20 mouse cellular contexts compared by ENCODE assay signal in genomic region chr9:120984509-120984908, GRCm38 (mm10).
"Had no signal": no experiment of that assay in that cellular context is flagged by ENCODE, and none has a peak within 500 bp of the region (broad histone marks: within the 10 kb centered on the region; RNA-seq: fewer than 3 reads in every experiment).

No protein-coding gene starts in this region.

- DNase-seq: kidney, postnatal 14 days; kidney, postnatal 4 days; layer of hippocampus, adult 9-11 months; lung, adult 2 months; lung, postnatal 14 days; retina, postnatal 1 day; right cerebral cortex, postnatal 25 days; thymus, adult 18-20 months; thymus, postnatal 36 days had no signal

- H3K4me3 ChIP-seq: limb, embryonic 10.5 days; limb, embryonic 13.5 days; liver, embryonic 12.5 days; liver, embryonic 15.5 days; megakaryocyte, embryonic 14.5 days; midbrain, embryonic 10.5 days; midbrain, embryonic 13.5 days; myocyte; neural tube, embryonic 13.5 days had no signal

- H3K36me3 ChIP-seq: limb, embryonic 10.5 days; limb, embryonic 13.5 days; liver, embryonic 12.5 days; liver, embryonic 15.5 days; midbrain, embryonic 10.5 days; midbrain, embryonic 13.5 days; neural tube, embryonic 13.5 days had no signal

- H3K9ac ChIP-seq: limb, embryonic 13.5 days; liver, embryonic 12.5 days; liver, embryonic 15.5 days; midbrain, embryonic 13.5 days; neural tube, embryonic 13.5 days had no signal

- H3K27ac ChIP-seq: limb, embryonic 10.5 days; limb, embryonic 13.5 days; liver, embryonic 12.5 days; liver, embryonic 15.5 days; macrophage; midbrain, embryonic 10.5 days; midbrain, embryonic 13.5 days; neural tube, embryonic 13.5 days had no signal

- ATAC-seq: midbrain, embryonic 13.5 days; midbrain, embryonic 16.5 days had no signal

- H3K4me1 ChIP-seq: megakaryocyte, embryonic 14.5 days had no signal

- H3K9me3 ChIP-seq: limb, embryonic 10.5 days; limb, embryonic 13.5 days; liver, embryonic 12.5 days; liver, embryonic 15.5 days; megakaryocyte, embryonic 14.5 days; midbrain, embryonic 10.5 days; midbrain, embryonic 13.5 days; neural tube, embryonic 13.5 days had no signal

- H3K27me3 ChIP-seq: limb, embryonic 13.5 days; liver, embryonic 12.5 days; liver, embryonic 15.5 days; midbrain, embryonic 13.5 days; neural tube, embryonic 13.5 days had no signal

- H3K4me2 ChIP-seq: limb, embryonic 13.5 days; liver, embryonic 12.5 days; liver, embryonic 15.5 days; midbrain, embryonic 13.5 days; neural tube, embryonic 13.5 days had no signal
